ENCODE assay signal across 8 mouse cellular contexts in genomic region chr8:53638495-53639171, GRCm38 (mm10). TPM values are rescaled to one million over a fixed set of nuclear protein-coding genes. Genes with fewer than 3 reads are reported as not detected.
DNase-seq lines count a peak whose midpoint lies in the region; ATAC-seq and TF ChIP-seq lines count a peak whose summit lies in the region.

TSS of gene Neil3 (minus strand) at chr8:53639065.

- H3K9me3 ChIP-seq in CH12.LX (replicated peaks; ENCODE audit: low read length): no peaks in the 10 kb centered on the region
- H3K9me3 ChIP-seq in heart, embryonic 15.5 days (replicated peaks): no peaks in the 10 kb centered on the region
- no peaks in the 10 kb centered on the region for H3K9me3 ChIP-seq in lung, embryonic 16.5 days (ENCODE audit: control insufficient read depth, low read length)

- in situ Hi-C loops in CH12.LX (cut with MboI; ENCODE audit: low pct_ligation_motif_present, low pct_unique_long_range_greater_than_20kb, low sequenced_read_pairs): loop anchor here (10.0 kb wide), 1 partner anchor 124 kb away; the partner anchor contains the start of gene Aga

- peak; percentile 60 for TF ChIP-seq POLR2A in CH12.LX (IDR thresholded peaks at IDR 0.05; ENCODE audit: low read depth, low read length)

- H3K27me3 ChIP-seq in CH12.LX (replicated peaks): no peaks in the 10 kb centered on the region
- no peaks in the 10 kb centered on the region for H3K27me3 ChIP-seq in heart, embryonic 15.5 days
- no peaks in the 10 kb centered on the region for H3K27me3 ChIP-seq in lung, embryonic 16.5 days (ENCODE audit: control insufficient read depth, insufficient read depth, low read depth, low read length)

- DNase-seq in CH12.LX (ENCODE audit: extremely low read depth): peak; percentile 82
- peak; percentile 13 for DNase-seq in brain, adult 2 months (ENCODE audit: low read depth, low spot score)
- peak; percentile 93 for DNase-seq in kidney, postnatal 14 days
- peak; percentile 73 for DNase-seq in ovary, adult 18-20 months (ENCODE audit: low spot score)
- DNase-seq in thymus, postnatal 14 days: peak; percentile 88

- H3K4me1 ChIP-seq in CH12.LX (ENCODE audit: control insufficient read depth in 1 of 2, insufficient read depth in 2 of 2): peaks cover 0 to 14% of the 10 kb centered on the region in 2 experiments; a peak in 2 of 4 replicates
- peaks cover 11% of the 10 kb centered on the region for H3K4me1 ChIP-seq in heart, embryonic 15.5 days (replicated peaks)
- H3K4me1 ChIP-seq in lung, embryonic 16.5 days (replicated peaks; ENCODE audit: control insufficient read depth, insufficient read depth, low read length): peaks cover 6% of the 10 kb centered on the region

- no peak within 1 kb of the TSS for H3K27ac ChIP-seq in CH12.LX (ENCODE audit: insufficient read depth, low read depth)
- H3K27ac ChIP-seq in heart, embryonic 15.5 days: 0 out of 2 replicates have a peak within 1 kb of the TSS, but pooled peaks have one; percentile 34
- H3K27ac ChIP-seq in lung, embryonic 16.5 days (ENCODE audit: low read length): no peak within 1 kb of the TSS

- peak within 1 kb of the TSS; percentile 70 to 78 (median 73) for H3K4me3 ChIP-seq in CH12.LX (replicated peaks in 1 of 3; ENCODE audit: low read depth in 2 of 3, low read length in 2 of 3, poor library complexity in 1 of 3)
- H3K4me3 ChIP-seq in heart, embryonic 15.5 days: peak within 1 kb of the TSS; percentile 66
- peak within 1 kb of the TSS; percentile 73 for H3K4me3 ChIP-seq in lung, embryonic 16.5 days (ENCODE audit: low read length)

- peak; percentile 94 for ATAC-seq in erythroid progenitor cell, adult 5-6 weeks (replicated peaks; ENCODE audit: low FRiP score, poor library complexity, severe bottlenecking)
- ATAC-seq in heart, embryonic 15.5 days (replicated peaks; ENCODE audit: insufficient number of reproducible peaks, insufficient read depth, low FRiP score, low read depth): peak; percentile 99
- ATAC-seq in lung, embryonic 16.5 days (ENCODE audit: low read depth): peak; percentile 100

- TF ChIP-seq EP300 in CH12.LX (IDR thresholded peaks at IDR 0.05; ENCODE audit: low read length): no peak

- H3K4me2 ChIP-seq in CH12.LX (ENCODE audit: insufficient read depth, low read depth, poor library complexity, severe bottlenecking): peak within 1 kb of the TSS; percentile 80
- peak within 1 kb of the TSS; percentile 85 for H3K4me2 ChIP-seq in heart, embryonic 15.5 days
- peak within 1 kb of the TSS; percentile 90 for H3K4me2 ChIP-seq in lung, embryonic 16.5 days (ENCODE audit: low read depth, low read length)

- no peak for TF ChIP-seq CTCF in CH12.LX (conservative IDR thresholded peaks at IDR 0.05 in 1 of 2, IDR thresholded peaks at IDR 0.05 in 1 of 2; ENCODE audit: low read depth in 2 of 2, low read length in 2 of 2)

- dilution Hi-C loops in CH12.LX (cut with MboI; ENCODE audit: extremely low pct_ligation_motif_present, extremely low pct_unique_long_range_greater_than_20kb, low sequenced_read_pairs): no loop called here

- TF ChIP-seq RAD21 in CH12.LX (IDR thresholded peaks at IDR 0.05; ENCODE audit: low read depth, low read length): no peak

- under 1% methylated on average over 26 of the region's 26 CpGs for WGBS in heart, embryonic 15.5 days
- WGBS in lung, embryonic 16.5 days: under 1% methylated on average over 26 of the region's 26 CpGs

- H3K9ac ChIP-seq in CH12.LX (ENCODE audit: insufficient read depth, low read depth): peak within 1 kb of the TSS; percentile 59; the same call in 1 of the 2 replicates
- H3K9ac ChIP-seq in heart, embryonic 15.5 days: peak within 1 kb of the TSS; percentile 59
- H3K9ac ChIP-seq in lung, embryonic 16.5 days (ENCODE audit: low read length): peak within 1 kb of the TSS; percentile 78

- no peaks in the 10 kb centered on the region for H3K36me3 ChIP-seq in CH12.LX (replicated peaks in 1 of 2; ENCODE audit: control insufficient read depth in 1 of 2, insufficient read depth in 1 of 2, low read length in 1 of 2)
- no peaks in the 10 kb centered on the region for H3K36me3 ChIP-seq in heart, embryonic 15.5 days
- no peaks in the 10 kb centered on the region for H3K36me3 ChIP-seq in lung, embryonic 16.5 days (ENCODE audit: control insufficient read depth, insufficient read depth, low read length)

- peaks cover 6% of the 10 kb centered on the region for H3K79me2 ChIP-seq in CH12.LX (replicated peaks; ENCODE audit: control insufficient read depth, extremely low read depth, insufficient read depth, poor library complexity, severe bottlenecking)

TF ChIP-seq in CH12.LX, 34 proteins besides CTCF, POLR2A, EP300 and RAD21:
- TF ChIP-seq USF2 (conservative IDR thresholded peaks at IDR 0.05; ENCODE audit: low read depth, low read length) (no peak), KAT2A (IDR thresholded peaks at IDR 0.05; ENCODE audit: insufficient replicate concordance, low read length) (0 out of 2 replicates have a peak, but pooled peaks have one; percentile 45), MAZ (IDR thresholded peaks at IDR 0.05; ENCODE audit: low read depth, low read length) (0 out of 2 replicates have a peak, but pooled peaks have one; percentile 49), ELF1 (IDR thresholded peaks at IDR 0.05; ENCODE audit: low read depth, low read length) (no peak), UBTF (IDR thresholded peaks at IDR 0.05; ENCODE audit: low read depth, low read length) (no peak), E2F4 (IDR thresholded peaks at IDR 0.05; ENCODE audit: insufficient replicate concordance, low read depth, low read length) (peak; percentile 96; the same call in 1 of the 2 replicates), ZMIZ1 (IDR thresholded peaks at IDR 0.05; ENCODE audit: low read depth, low read length) (0 out of 2 replicates have a peak, but pooled peaks have one; percentile 30), ZNF384 (IDR thresholded peaks at IDR 0.05; ENCODE audit: low read depth, low read length) (no peak), MYC (IDR thresholded peaks at IDR 0.05; ENCODE audit: low read depth, low read length) (no peak), POLR2AphosphoS2 (IDR thresholded peaks at IDR 0.05; ENCODE audit: low read depth, low read length) (no peak), HCFC1 (IDR thresholded peaks at IDR 0.05; ENCODE audit: low read depth, low read length) (no peak), BHLHE40 (IDR thresholded peaks at IDR 0.05; ENCODE audit: low read depth, low read length) (no peak), PAX5 (IDR thresholded peaks at IDR 0.05; ENCODE audit: low read length) (no peak), NRF1 (IDR thresholded peaks at IDR 0.05; ENCODE audit: low read depth, low read length) (0 out of 2 replicates have a peak, but pooled peaks have one; percentile 28), CHD1 (IDR thresholded peaks at IDR 0.05; ENCODE audit: low read depth, low read length) (no peak), ETS1 (conservative IDR thresholded peaks at IDR 0.05; ENCODE audit: low read depth, low read length) (no peak), IRF4 (IDR thresholded peaks at IDR 0.05; ENCODE audit: low read depth, low read length) (no peak), TBP (conservative IDR thresholded peaks at IDR 0.05; ENCODE audit: low read depth, low read length) (0 out of 2 replicates have a peak, but pooled peaks have one; percentile 24), MEF2A (IDR thresholded peaks at IDR 0.05; ENCODE audit: borderline replicate concordance, low read depth, low read length) (no peak), NELFE (IDR thresholded peaks at IDR 0.05; ENCODE audit: low read depth, low read length) (no peak; the same call in 1 of the 2 replicates), RCOR1 (conservative IDR thresholded peaks at IDR 0.05; ENCODE audit: low read depth, low read length) (no peak), ZC3H11A (IDR thresholded peaks at IDR 0.05; ENCODE audit: low read depth, low read length) (no peak), TCF12 (IDR thresholded peaks at IDR 0.05; ENCODE audit: low read depth, low read length) (peak; percentile 45), USF1 (IDR thresholded peaks at IDR 0.05; ENCODE audit: low read depth, low read length) (no peak), MXI1 (IDR thresholded peaks at IDR 0.05; ENCODE audit: low read depth, low read length) (peak; percentile 30; the same call in 1 of the 2 replicates), JUN (IDR thresholded peaks at IDR 0.05; ENCODE audit: insufficient read depth, low read depth, low read length) (no peak), SMC3 (IDR thresholded peaks at IDR 0.05; ENCODE audit: low read depth, low read length) (no peak), SIN3A (IDR thresholded peaks at IDR 0.05; ENCODE audit: low read length) (peak; percentile 89), CHD2 (IDR thresholded peaks at IDR 0.05; ENCODE audit: low read length) (no peak)

RNA-seq across cellular contexts. Expression of gene Neil3, which starts in this region (rescaled TPM):
- total RNA-seq in CH12.LX (2012; rRNA removed) (10.3 TPM in 2 replicates), CH12.LX (2014; rRNA removed) (16.7 and 19.2 TPM in 2 replicates)
- 14.5 and 14.7 TPM in 2 replicates for polyA plus RNA-seq in CH12.LX (2012; ENCODE audit: insufficient read length, low read depth)
- total RNA-seq in erythroid progenitor cell, adult 5-6 weeks (2015; ENCODE audit: low replicate concordance): 417 and 559 TPM in 2 replicates
- total RNA-seq in erythroid progenitor cell, adult 5-6 weeks (2017; ENCODE audit: low replicate concordance): 465 and 490 TPM in 2 replicates
- polyA plus RNA-seq in heart, embryonic 15.5 days (2015; fragmentation: Nextera tagmentation; extraction: Ambion mirVana): 20.1 and 22.0 TPM in 2 replicates
- polyA plus RNA-seq in lung, embryonic 16.5 days (2015; fragmentation: Nextera tagmentation; extraction: Ambion mirVana): 41.4 and 41.8 TPM in 2 replicates

Comparison
In these comparisons a context has a peak if more than half of its experiments do, and no peak if none do; other contexts are left out.
1. RNA of gene Neil3 (total RNA-seq): 417 to 559 TPM in erythroid progenitor cell, adult 5-6 weeks; 10.3 to 19.2 TPM in CH12.LX; every median in the first group is over 10 times any median in the second.
2. DNase-seq: peak in every context shown above with its lines; median percentile 93 in kidney, postnatal 14 days; 88 in thymus, postnatal 14 days; 82 in CH12.LX; 73 in ovary, adult 18-20 months; 13 in brain, adult 2 months.
3. Peak in every context shown above with its lines, with median percentiles within 50 percentile points of each other: H3K4me2 ChIP-seq, H3K4me3 ChIP-seq, H3K9ac ChIP-seq and ATAC-seq.